Mouse (Mus musculus): ENCODE results near the gene Ran. TPM values are rescaled to one million over a fixed set of nuclear protein-coding genes. Genes with fewer than 3 reads are reported as not detected.

Ran gene
- polyA plus RNA-seq, 1 experiment = 738 TPM

DNA sequence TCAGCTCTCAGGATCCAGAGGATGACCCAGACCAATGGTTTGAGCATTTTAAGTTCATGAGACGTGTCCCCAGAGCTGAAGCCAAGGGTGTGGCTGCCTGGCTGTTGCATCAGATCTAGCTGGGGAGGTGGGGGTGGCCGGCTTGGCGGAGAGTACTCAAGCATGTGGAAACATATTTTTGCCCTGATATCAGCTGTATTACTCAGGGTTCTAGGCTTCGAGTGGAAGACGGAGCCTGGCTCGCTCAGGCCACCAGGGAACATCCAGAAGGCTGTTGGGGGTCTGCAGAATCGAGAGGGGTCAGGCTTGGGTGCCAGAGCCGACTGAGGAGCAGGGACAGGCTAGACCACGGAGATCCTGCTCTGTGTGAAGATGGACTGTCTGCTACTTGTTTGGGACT lies 46.1 kb downstream of the Ran start:
- no peak overlapping the region for H3K4me3 ChIP-seq (ENCODE audit: insufficient read depth, poor library complexity, severe bottlenecking)
- H3K79me2 ChIP-seq (ENCODE audit: control insufficient read depth, insufficient read depth) = no peaks in the 10 kb centered on the region
- H3K79me3 ChIP-seq (ENCODE audit: low read depth) = no peaks in the 10 kb centered on the region
- peaks cover 15% of the 10 kb centered on the region for H3K27me3 ChIP-seq (ENCODE audit: control insufficient read depth, insufficient read depth, insufficient read length)
- TF ChIP-seq USF1 (IDR thresholded peaks at IDR 0.05; ENCODE audit: low read depth) = no peak
- no peak for TF ChIP-seq MYOG (IDR thresholded peaks at IDR 0.05; ENCODE audit: control insufficient read depth, extremely low read depth, insufficient read length)
- TF ChIP-seq CTCF (IDR thresholded peaks at IDR 0.05; ENCODE audit: control insufficient read depth, insufficient read depth, insufficient read length) = no peak
- no peak for TF ChIP-seq MYOD1 (IDR thresholded peaks at IDR 0.05; ENCODE audit: control insufficient read depth, insufficient read length, low read depth)
- no peak for TF ChIP-seq MAX (IDR thresholded peaks at IDR 0.05)
- no peak for TF ChIP-seq CEBPB (IDR thresholded peaks at IDR 0.05; ENCODE audit: low read depth)
- no peak for TF ChIP-seq FOSL1 (IDR thresholded peaks at IDR 0.05; ENCODE audit: insufficient read depth, low read length, poor library complexity, severe bottlenecking)
- H3ac ChIP-seq (ENCODE audit: control insufficient read depth, insufficient read length, low read depth) = no peak overlapping the region
- no peaks in the 10 kb centered on the region for H3K36me3 ChIP-seq (ENCODE audit: control insufficient read depth, insufficient read depth)

DNA sequence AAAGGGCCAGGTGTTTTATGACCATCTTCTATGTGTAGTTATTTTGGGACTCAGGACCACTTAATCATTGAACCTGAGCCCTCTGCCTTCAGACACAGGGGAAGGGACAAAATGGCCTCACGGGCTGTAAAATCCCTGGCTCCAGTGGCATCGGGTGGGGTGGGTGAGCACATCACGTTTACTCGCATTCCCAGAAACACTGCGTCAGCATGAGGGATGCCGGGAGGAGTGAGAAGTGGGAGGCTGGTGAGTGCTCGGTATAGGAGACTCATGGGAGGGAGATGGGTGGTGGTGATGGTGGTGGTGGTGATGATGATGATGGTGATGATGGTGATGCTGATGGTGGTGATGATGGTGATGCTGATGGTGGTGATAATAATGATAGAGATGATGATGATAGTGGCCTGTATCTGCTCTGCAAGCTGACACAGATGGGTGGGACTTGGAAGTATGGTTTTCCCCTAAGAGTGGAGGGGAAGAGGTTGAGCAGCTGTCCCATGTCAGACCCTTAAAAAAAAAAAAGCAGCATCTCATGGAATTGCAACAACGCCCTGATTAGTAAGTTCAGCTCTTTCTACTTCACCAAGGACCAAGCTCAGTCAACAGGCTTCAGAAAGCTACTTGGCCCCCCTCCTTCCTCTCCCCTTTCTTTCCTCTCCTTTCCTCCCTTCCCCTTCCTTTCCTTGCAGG lies 46.8 kb downstream of the Ran start:
- no peak overlapping the region for H3ac ChIP-seq (ENCODE audit: control insufficient read depth, insufficient read length, low read depth)
- H3K27me3 ChIP-seq (ENCODE audit: control insufficient read depth, insufficient read depth, insufficient read length) = peaks cover 15% of the 10 kb centered on the region
- TF ChIP-seq CTCF (IDR thresholded peaks at IDR 0.05; ENCODE audit: control insufficient read depth, insufficient read depth, insufficient read length) (no peak), CEBPB (IDR thresholded peaks at IDR 0.05; ENCODE audit: low read depth) (no peak)
- no peak overlapping the region for H3K4me3 ChIP-seq (ENCODE audit: insufficient read depth, poor library complexity, severe bottlenecking)
- no peaks in the 10 kb centered on the region for H3K79me3 ChIP-seq (ENCODE audit: low read depth)
- no peaks in the 10 kb centered on the region for H3K36me3 ChIP-seq (ENCODE audit: control insufficient read depth, insufficient read depth)
- H3K79me2 ChIP-seq (ENCODE audit: control insufficient read depth, insufficient read depth) = no peaks in the 10 kb centered on the region

DNA sequence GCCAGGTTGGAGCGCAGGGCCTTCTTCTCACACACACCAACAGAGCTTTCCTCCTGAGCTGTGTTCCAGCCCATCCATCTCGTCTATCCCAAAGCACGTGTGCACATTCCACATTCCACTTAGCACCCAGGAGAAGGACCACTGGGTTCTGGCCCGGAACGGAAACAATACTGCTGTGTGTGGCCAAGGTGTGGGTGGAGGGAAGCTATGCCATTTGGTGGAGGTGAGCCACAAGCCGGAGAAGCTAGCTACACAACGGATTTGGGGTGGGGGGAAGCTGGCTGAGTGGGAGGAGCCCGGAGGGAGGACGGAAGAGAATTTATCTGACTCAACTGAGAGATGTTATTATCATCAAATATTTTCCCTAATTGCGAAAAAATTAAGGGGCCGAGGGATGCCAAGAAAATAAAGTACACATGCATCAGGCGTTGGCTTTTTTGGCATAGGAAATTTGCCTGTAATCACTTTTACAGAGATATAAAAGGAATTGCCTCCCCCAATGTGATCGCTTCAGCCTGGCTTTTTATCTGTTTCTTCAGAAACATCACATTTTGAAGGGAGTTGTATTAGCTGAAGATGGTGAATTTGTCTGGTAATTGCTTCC lies 47.5 kb downstream of the Ran start:
- Histone ChIP-seq H3ac (ENCODE audit: control insufficient read depth, insufficient read length, low read depth) (no peak overlapping the region), H3K4me3 (ENCODE audit: insufficient read depth, poor library complexity, severe bottlenecking) (no peak overlapping the region), H3K36me3 (ENCODE audit: control insufficient read depth, insufficient read depth) (no peaks in the 10 kb centered on the region), H3K79me3 (ENCODE audit: low read depth) (no peaks in the 10 kb centered on the region), H3K79me2 (ENCODE audit: control insufficient read depth, insufficient read depth) (no peaks in the 10 kb centered on the region), H3K27me3 (ENCODE audit: control insufficient read depth, insufficient read depth, insufficient read length) (peaks cover 18% of the 10 kb centered on the region)
- TF ChIP-seq FOSL1 (IDR thresholded peaks at IDR 0.05; ENCODE audit: insufficient read depth, low read length, poor library complexity, severe bottlenecking) = no peak
- TF ChIP-seq MAX (IDR thresholded peaks at IDR 0.05) = no peak
- TF ChIP-seq MYOD1 (IDR thresholded peaks at IDR 0.05; ENCODE audit: control insufficient read depth, insufficient read length, low read depth) = no peak
- no peak for TF ChIP-seq USF1 (IDR thresholded peaks at IDR 0.05; ENCODE audit: low read depth)
- TF ChIP-seq MYOG (IDR thresholded peaks at IDR 0.05; ENCODE audit: control insufficient read depth, extremely low read depth, insufficient read length) = no peak
- no peak for TF ChIP-seq CEBPB (IDR thresholded peaks at IDR 0.05; ENCODE audit: low read depth)
- TF ChIP-seq CTCF (IDR thresholded peaks at IDR 0.05; ENCODE audit: control insufficient read depth, insufficient read depth, insufficient read length) = no peak

GRCm38 (mm10) chr5:129071761-129072280 lies 52.0 kb downstream of the Ran start:
- no peaks in the 10 kb centered on the region for H3K36me3 ChIP-seq (ENCODE audit: control insufficient read depth, insufficient read depth)
- no peak overlapping the region for H3K4me3 ChIP-seq (ENCODE audit: insufficient read depth, poor library complexity, severe bottlenecking)
- no peak overlapping the region for H3ac ChIP-seq (ENCODE audit: control insufficient read depth, insufficient read length, low read depth)
- no peaks in the 10 kb centered on the region for H3K79me2 ChIP-seq (ENCODE audit: control insufficient read depth, insufficient read depth)
- peaks cover 40% of the 10 kb centered on the region for H3K27me3 ChIP-seq (ENCODE audit: control insufficient read depth, insufficient read depth, insufficient read length)
- TF ChIP-seq FOSL1 (IDR thresholded peaks at IDR 0.05; ENCODE audit: insufficient read depth, low read length, poor library complexity, severe bottlenecking) (no peak), CTCF (IDR thresholded peaks at IDR 0.05; ENCODE audit: control insufficient read depth, insufficient read depth, insufficient read length) (no peak), MYOD1 (IDR thresholded peaks at IDR 0.05; ENCODE audit: control insufficient read depth, insufficient read length, low read depth) (no peak), MYOG (IDR thresholded peaks at IDR 0.05; ENCODE audit: control insufficient read depth, extremely low read depth, insufficient read length) (no peak), MAX (IDR thresholded peaks at IDR 0.05) (no peak), USF1 (IDR thresholded peaks at IDR 0.05; ENCODE audit: low read depth) (no peak), CEBPB (IDR thresholded peaks at IDR 0.05; ENCODE audit: low read depth) (no peak)
- no peaks in the 10 kb centered on the region for H3K79me3 ChIP-seq (ENCODE audit: low read depth)

DNA sequence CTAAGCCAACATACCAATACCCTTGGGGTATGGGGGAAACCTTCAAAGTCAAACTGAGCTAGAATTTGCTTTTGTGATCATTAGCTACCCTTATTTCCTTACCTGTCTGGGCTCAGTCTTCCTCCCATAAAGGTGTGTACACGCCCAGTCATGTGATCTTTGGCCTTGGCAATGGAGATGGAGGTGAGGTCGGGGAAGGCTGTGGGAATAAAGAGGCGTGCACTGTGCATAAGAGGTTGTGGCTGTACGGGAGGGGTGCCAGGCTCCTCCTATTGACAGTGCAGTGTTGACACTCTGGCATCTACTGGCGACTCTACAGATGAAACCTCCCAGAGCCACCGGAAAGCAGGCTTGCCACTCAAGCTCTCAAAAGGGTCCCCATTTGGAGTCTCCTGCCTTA lies 53.5 kb downstream of the Ran start:
- Histone ChIP-seq H3K27me3 (ENCODE audit: control insufficient read depth, insufficient read depth, insufficient read length) (peaks cover 45% of the 10 kb centered on the region), H3ac (ENCODE audit: control insufficient read depth, insufficient read length, low read depth) (no peak overlapping the region), H3K36me3 (ENCODE audit: control insufficient read depth, insufficient read depth) (no peaks in the 10 kb centered on the region), H3K4me3 (ENCODE audit: insufficient read depth, poor library complexity, severe bottlenecking) (no peak overlapping the region), H3K79me2 (ENCODE audit: control insufficient read depth, insufficient read depth) (no peaks in the 10 kb centered on the region), H3K79me3 (ENCODE audit: low read depth) (no peaks in the 10 kb centered on the region)
- no peak for TF ChIP-seq MYOD1 (IDR thresholded peaks at IDR 0.05; ENCODE audit: control insufficient read depth, insufficient read length, low read depth)
- TF ChIP-seq MAX (IDR thresholded peaks at IDR 0.05) = no peak
- TF ChIP-seq MYOG (IDR thresholded peaks at IDR 0.05; ENCODE audit: control insufficient read depth, extremely low read depth, insufficient read length) = no peak
- TF ChIP-seq USF1 (IDR thresholded peaks at IDR 0.05; ENCODE audit: low read depth) = no peak
- TF ChIP-seq CTCF (IDR thresholded peaks at IDR 0.05; ENCODE audit: control insufficient read depth, insufficient read depth, insufficient read length) = no peak
- no peak for TF ChIP-seq CEBPB (IDR thresholded peaks at IDR 0.05; ENCODE audit: low read depth)
- TF ChIP-seq FOSL1 (IDR thresholded peaks at IDR 0.05; ENCODE audit: insufficient read depth, low read length, poor library complexity, severe bottlenecking) = no peak

Other genes with a start within 250 kb of the Ran start
- not detected for gene Rimbp2, start 66.6 kb upstream of the Ran start, polyA plus RNA-seq (2012; fragmentation: generic; extraction: Trizol)
- 24.1 TPM for gene Stx2, start 11.5 kb upstream of the Ran start, polyA plus RNA-seq (2012; fragmentation: generic; extraction: Trizol)
- 0.04 TPM for gene Adgrd1, start 76.7 kb downstream of the Ran start, polyA plus RNA-seq (2012; fragmentation: generic; extraction: Trizol)

Data from C2C12 (cell line).